Mouse (Mus musculus): ENCODE measurements at regions not wholly inside any gene's neighbourhood (a gene's known extent, or its start where the extent isn't known, plus 50 kb on each side); places are given as distances from the start of the nearest gene placed in this dataset.

GRCm38 (mm10) chr15:56448015-56448645 is 1029.3 kb downstream of the Slc22a22 start:
- H3K27ac ChIP-seq (ENCODE audit: low read length) = no peak overlapping the region
- H3K4me2 ChIP-seq (ENCODE audit: low read depth, low read length) = no peak overlapping the region
- H3K36me3 ChIP-seq (ENCODE audit: control insufficient read depth, insufficient read depth, low read length) = no peaks in the 10 kb centered on the region
- no peaks in the 10 kb centered on the region for H3K27me3 ChIP-seq (ENCODE audit: control insufficient read depth, insufficient read depth, low read depth, low read length)
- H3K4me3 ChIP-seq (ENCODE audit: low read length) = no peak overlapping the region
- no peaks in the 10 kb centered on the region for H3K9me3 ChIP-seq (ENCODE audit: control insufficient read depth, low read length)
- H3K9ac ChIP-seq (ENCODE audit: low read length) = no peak overlapping the region
- no peaks in the 10 kb centered on the region for H3K4me1 ChIP-seq (replicated peaks; ENCODE audit: control insufficient read depth, insufficient read depth, low read length)
- ATAC-seq (ENCODE audit: low read depth) = no peak
- WGBS = 73% methylated on average over 10 of the region's 10 CpGs

GRCm38 (mm10) chr15:56440171-56440570 is 1037.3 kb downstream of the Slc22a22 start:
- no peak overlapping the region for H3K4me3 ChIP-seq (ENCODE audit: low read length)
- no peaks in the 10 kb centered on the region for H3K9me3 ChIP-seq (ENCODE audit: control insufficient read depth, low read length)
- no peak for ATAC-seq (ENCODE audit: low read depth)
- H3K4me1 ChIP-seq (replicated peaks; ENCODE audit: control insufficient read depth, insufficient read depth, low read length) = no peaks in the 10 kb centered on the region
- H3K27ac ChIP-seq (ENCODE audit: low read length) = no peak overlapping the region
- H3K36me3 ChIP-seq (ENCODE audit: control insufficient read depth, insufficient read depth, low read length) = no peaks in the 10 kb centered on the region
- H3K9ac ChIP-seq (ENCODE audit: low read length) = no peak overlapping the region
- 61% methylated on average over 4 of the region's 4 CpGs for WGBS
- H3K4me2 ChIP-seq (ENCODE audit: low read depth, low read length) = no peak overlapping the region
- no peaks in the 10 kb centered on the region for H3K27me3 ChIP-seq (ENCODE audit: control insufficient read depth, insufficient read depth, low read depth, low read length)

GRCm38 (mm10) chr15:56438370-56438769 is 1039.1 kb downstream of the Slc22a22 start:
- no peak for ATAC-seq (ENCODE audit: low read depth)
- no peak overlapping the region for H3K27ac ChIP-seq (ENCODE audit: low read length)
- H3K9ac ChIP-seq (ENCODE audit: low read length) = no peak overlapping the region
- H3K9me3 ChIP-seq (ENCODE audit: control insufficient read depth, low read length) = no peaks in the 10 kb centered on the region
- no peaks in the 10 kb centered on the region for H3K36me3 ChIP-seq (ENCODE audit: control insufficient read depth, insufficient read depth, low read length)
- WGBS = 63% methylated on average over 2 of the region's 2 CpGs
- H3K4me3 ChIP-seq (ENCODE audit: low read length) = no peak overlapping the region
- no peaks in the 10 kb centered on the region for H3K4me1 ChIP-seq (replicated peaks; ENCODE audit: control insufficient read depth, insufficient read depth, low read length)
- no peaks in the 10 kb centered on the region for H3K27me3 ChIP-seq (ENCODE audit: control insufficient read depth, insufficient read depth, low read depth, low read length)
- no peak overlapping the region for H3K4me2 ChIP-seq (ENCODE audit: low read depth, low read length)

- Histone ChIP-seq H3K27ac (ENCODE audit: low read length) (no peak overlapping the region), H3K9ac (ENCODE audit: low read length) (no peak overlapping the region), H3K36me3 (ENCODE audit: control insufficient read depth, insufficient read depth, low read length) (no peaks in the 10 kb centered on the region), H3K9me3 (ENCODE audit: control insufficient read depth, low read length) (no peaks in the 10 kb centered on the region), H3K4me1 (replicated peaks; ENCODE audit: control insufficient read depth, insufficient read depth, low read length) (no peaks in the 10 kb centered on the region), H3K4me2 (ENCODE audit: low read depth, low read length) (no peak overlapping the region), H3K4me3 (ENCODE audit: low read length) (no peak overlapping the region), H3K27me3 (ENCODE audit: control insufficient read depth, insufficient read depth, low read depth, low read length) (no peaks in the 10 kb centered on the region)
- no peak for ATAC-seq (ENCODE audit: low read depth)
- WGBS = 64% methylated on average over 6 of the region's 6 CpGs
These were observed 1041.3 kb downstream of the Slc22a22 start for GRCm38 (mm10) chr15:56436131-56436530.

GRCm38 (mm10) chr15:56425986-56426385 is 1051.4 kb downstream of the Slc22a22 start:
- 10% methylated on average over 4 of the region's 4 CpGs for WGBS
- no peak overlapping the region for H3K4me2 ChIP-seq (ENCODE audit: low read depth, low read length)
- H3K36me3 ChIP-seq (ENCODE audit: control insufficient read depth, insufficient read depth, low read length) = no peaks in the 10 kb centered on the region
- no peak overlapping the region for H3K27ac ChIP-seq (ENCODE audit: low read length)
- no peaks in the 10 kb centered on the region for H3K4me1 ChIP-seq (replicated peaks; ENCODE audit: control insufficient read depth, insufficient read depth, low read length)
- no peak overlapping the region for H3K4me3 ChIP-seq (ENCODE audit: low read length)
- ATAC-seq (ENCODE audit: low read depth) = no peak
- H3K9ac ChIP-seq (ENCODE audit: low read length) = no peak overlapping the region
- no peaks in the 10 kb centered on the region for H3K27me3 ChIP-seq (ENCODE audit: control insufficient read depth, insufficient read depth, low read depth, low read length)
- no peaks in the 10 kb centered on the region for H3K9me3 ChIP-seq (ENCODE audit: control insufficient read depth, low read length)

- no peaks in the 10 kb centered on the region for H3K9me3 ChIP-seq (ENCODE audit: control insufficient read depth, low read length)
- no peak overlapping the region for H3K9ac ChIP-seq (ENCODE audit: low read length)
- no peak for ATAC-seq (ENCODE audit: low read depth)
- no peaks in the 10 kb centered on the region for H3K36me3 ChIP-seq (ENCODE audit: control insufficient read depth, insufficient read depth, low read length)
- H3K4me2 ChIP-seq (ENCODE audit: low read depth, low read length) = no peak overlapping the region
- H3K27me3 ChIP-seq (ENCODE audit: control insufficient read depth, insufficient read depth, low read depth, low read length) = no peaks in the 10 kb centered on the region
- WGBS = 83% methylated on average over 1 of the region's 1 CpGs
- no peak overlapping the region for H3K27ac ChIP-seq (ENCODE audit: low read length)
- H3K4me1 ChIP-seq (replicated peaks; ENCODE audit: control insufficient read depth, insufficient read depth, low read length) = no peaks in the 10 kb centered on the region
- H3K4me3 ChIP-seq (ENCODE audit: low read length) = no peak overlapping the region
These were observed 1056.7 kb downstream of the Slc22a22 start for GRCm38 (mm10) chr15:56420681-56421080.

GRCm38 (mm10) chr15:56391982-56392381 is 1085.4 kb downstream of the Slc22a22 start:
- no peaks in the 10 kb centered on the region for H3K4me1 ChIP-seq (replicated peaks; ENCODE audit: control insufficient read depth, insufficient read depth, low read length)
- H3K27me3 ChIP-seq (ENCODE audit: control insufficient read depth, insufficient read depth, low read depth, low read length) = no peaks in the 10 kb centered on the region
- no peak overlapping the region for H3K27ac ChIP-seq (ENCODE audit: low read length)
- H3K9ac ChIP-seq (ENCODE audit: low read length) = no peak overlapping the region
- H3K4me2 ChIP-seq (ENCODE audit: low read depth, low read length) = no peak overlapping the region
- no peaks in the 10 kb centered on the region for H3K36me3 ChIP-seq (ENCODE audit: control insufficient read depth, insufficient read depth, low read length)
- H3K9me3 ChIP-seq (ENCODE audit: control insufficient read depth, low read length) = no peaks in the 10 kb centered on the region
- ATAC-seq (ENCODE audit: low read depth) = no peak
- H3K4me3 ChIP-seq (ENCODE audit: low read length) = no peak overlapping the region

- Histone ChIP-seq H3K9ac (ENCODE audit: low read length) (no peak overlapping the region), H3K27me3 (ENCODE audit: control insufficient read depth, insufficient read depth, low read depth, low read length) (no peaks in the 10 kb centered on the region), H3K9me3 (ENCODE audit: control insufficient read depth, low read length) (no peaks in the 10 kb centered on the region), H3K4me1 (replicated peaks; ENCODE audit: control insufficient read depth, insufficient read depth, low read length) (no peaks in the 10 kb centered on the region), H3K4me2 (ENCODE audit: low read depth, low read length) (no peak overlapping the region), H3K36me3 (ENCODE audit: control insufficient read depth, insufficient read depth, low read length) (no peaks in the 10 kb centered on the region), H3K4me3 (ENCODE audit: low read length) (no peak overlapping the region), H3K27ac (ENCODE audit: low read length) (no peak overlapping the region)
- 39% methylated on average over 1 of the region's 1 CpGs for WGBS
- no peak for ATAC-seq (ENCODE audit: low read depth)
These were observed 1098.9 kb downstream of the Slc22a22 start for GRCm38 (mm10) chr15:56378511-56378910.

- no peaks in the 10 kb centered on the region for H3K4me1 ChIP-seq (replicated peaks; ENCODE audit: control insufficient read depth, insufficient read depth, low read length)
- no peaks in the 10 kb centered on the region for H3K9me3 ChIP-seq (ENCODE audit: control insufficient read depth, low read length)
- H3K4me2 ChIP-seq (ENCODE audit: low read depth, low read length) = no peak overlapping the region
- H3K36me3 ChIP-seq (ENCODE audit: control insufficient read depth, insufficient read depth, low read length) = no peaks in the 10 kb centered on the region
- no peaks in the 10 kb centered on the region for H3K27me3 ChIP-seq (ENCODE audit: control insufficient read depth, insufficient read depth, low read depth, low read length)
- 69% methylated on average over 5 of the region's 5 CpGs for WGBS
- H3K9ac ChIP-seq (ENCODE audit: low read length) = no peak overlapping the region
- no peak overlapping the region for H3K4me3 ChIP-seq (ENCODE audit: low read length)
- ATAC-seq (ENCODE audit: low read depth) = no peak
- no peak overlapping the region for H3K27ac ChIP-seq (ENCODE audit: low read length)
These were observed 1126.5 kb downstream of the Slc22a22 start for GRCm38 (mm10) chr15:56350903-56351302.

GRCm38 (mm10) chr15:56346111-56346510 is 1131.3 kb downstream of the Slc22a22 start:
- Histone ChIP-seq H3K27me3 (ENCODE audit: control insufficient read depth, insufficient read depth, low read depth, low read length) (no peaks in the 10 kb centered on the region), H3K9ac (ENCODE audit: low read length) (no peak overlapping the region), H3K4me1 (replicated peaks; ENCODE audit: control insufficient read depth, insufficient read depth, low read length) (no peaks in the 10 kb centered on the region), H3K36me3 (ENCODE audit: control insufficient read depth, insufficient read depth, low read length) (no peaks in the 10 kb centered on the region), H3K27ac (ENCODE audit: low read length) (no peak overlapping the region), H3K4me3 (ENCODE audit: low read length) (no peak overlapping the region), H3K9me3 (ENCODE audit: control insufficient read depth, low read length) (no peaks in the 10 kb centered on the region), H3K4me2 (ENCODE audit: low read depth, low read length) (no peak overlapping the region)
- WGBS = 49% methylated on average over 2 of the region's 2 CpGs
- ATAC-seq (ENCODE audit: low read depth) = no peak

Measured in lung, embryonic 16.5 days (tissue).